Mouse (Mus musculus) right cerebral cortex, postnatal 36 days (tissue): ENCODE measurements at regions not wholly inside any gene's neighbourhood (a gene's known extent, or its start where the extent isn't known, plus 50 kb on each side); places are given as distances from the start of the nearest gene placed in this dataset.

ENCODE experiments used
- DNase-seq, 2 experiments: peaks; one replicate each; pipeline ENCODE4 v3.0.0; 2022; ENCODE audit warnings: low spot score in 2 of 2, mixed read lengths in 1 of 2

DNA sequence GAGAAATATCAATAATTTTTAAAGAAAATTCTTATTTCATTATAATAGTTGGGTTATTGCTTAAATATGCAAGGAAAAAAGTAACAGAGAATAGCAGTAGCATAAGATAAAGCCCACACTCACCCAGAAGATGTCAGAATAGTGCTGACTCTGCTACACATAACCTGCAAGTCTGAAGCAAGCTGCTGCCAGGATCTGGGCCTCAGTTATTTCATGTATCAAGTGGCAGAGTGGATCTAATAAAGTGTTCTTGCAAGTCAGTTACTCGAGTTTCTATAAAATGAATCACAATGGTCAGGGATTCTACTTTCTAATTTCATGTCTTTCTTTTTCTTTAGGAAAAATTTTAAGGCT is 466.2 kb downstream of the Klhl13 start:
- no peak for DNase-seq

DNA sequence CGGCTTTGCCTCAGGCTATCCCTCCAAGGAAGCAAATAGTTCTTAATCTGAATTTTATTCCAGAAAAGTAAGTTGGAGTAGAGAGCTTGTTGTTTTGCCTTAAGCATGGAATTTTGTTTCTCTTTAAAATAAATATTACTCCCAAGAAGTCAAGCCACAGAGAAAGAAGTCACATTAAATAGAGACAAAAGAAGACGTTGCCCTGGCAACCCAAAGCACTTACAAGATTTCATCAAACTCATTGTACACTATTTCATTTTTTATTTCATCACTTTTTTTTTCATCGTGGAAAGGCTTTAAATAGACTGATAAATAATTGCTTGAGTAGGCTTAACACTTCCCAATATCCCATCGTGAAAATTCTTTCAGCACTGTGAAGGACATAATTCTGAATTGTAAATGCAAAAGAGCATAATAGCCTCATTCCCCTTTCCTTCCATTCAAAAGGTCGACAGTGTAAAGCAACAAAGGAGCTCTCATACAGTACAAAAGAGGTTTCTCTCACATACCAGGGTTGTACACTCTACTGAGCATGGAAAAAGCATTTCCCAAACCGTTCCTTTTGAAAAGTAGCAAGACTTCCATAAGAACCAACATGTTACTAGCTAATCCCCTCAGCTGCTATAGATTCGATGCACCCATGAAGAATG is 466.7 kb downstream of the Klhl13 start:
- DNase-seq = no peak

DNA sequence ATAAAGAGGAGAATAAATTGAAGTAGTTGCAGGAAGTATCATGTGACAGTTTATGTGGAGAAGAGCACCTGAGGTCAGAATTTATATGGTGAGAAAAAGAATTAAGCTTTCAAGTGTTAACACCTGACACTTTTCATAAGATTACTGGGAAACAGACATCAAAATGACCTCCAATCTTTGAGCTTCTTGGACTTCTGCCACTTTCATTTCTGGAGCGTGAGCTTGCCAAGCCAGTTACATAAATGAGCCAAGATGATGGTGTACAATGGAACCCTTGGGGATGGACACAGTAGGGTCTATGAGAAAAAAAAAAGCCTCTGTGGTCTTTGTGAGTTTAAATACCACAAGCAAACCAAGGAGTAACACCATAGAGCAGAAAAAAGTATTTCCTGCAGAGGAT is 495.1 kb downstream of the Klhl13 start:
- DNase-seq = no peak

- DNase-seq = no peak
These were observed 515.1 kb downstream of the Klhl13 start for GRCm38 (mm10) chrX:22849522-22850495.

DNA sequence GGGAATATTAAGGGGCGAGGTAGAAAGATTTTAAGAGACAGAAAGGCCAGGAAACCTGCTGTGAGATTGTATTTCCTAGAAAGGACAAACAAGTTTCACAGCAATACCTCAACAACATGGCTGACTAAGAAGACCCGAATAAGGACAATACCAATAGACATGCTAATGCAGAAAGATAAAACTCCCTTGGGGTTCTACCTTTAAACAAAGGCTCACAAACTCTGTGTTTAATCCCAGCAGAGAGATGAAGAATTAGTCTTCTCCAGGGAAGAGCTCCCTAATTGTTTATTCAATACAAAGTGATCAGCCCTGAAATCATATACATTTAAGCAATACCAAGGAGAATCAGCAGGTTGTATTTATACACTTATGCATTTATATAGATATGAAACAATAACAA is 516.1 kb downstream of the Klhl13 start:
- no peak for DNase-seq

GRCm38 (mm10) chrX:22833226-22833625 is 531.7 kb downstream of the Klhl13 start:
- no peak for DNase-seq

DNA sequence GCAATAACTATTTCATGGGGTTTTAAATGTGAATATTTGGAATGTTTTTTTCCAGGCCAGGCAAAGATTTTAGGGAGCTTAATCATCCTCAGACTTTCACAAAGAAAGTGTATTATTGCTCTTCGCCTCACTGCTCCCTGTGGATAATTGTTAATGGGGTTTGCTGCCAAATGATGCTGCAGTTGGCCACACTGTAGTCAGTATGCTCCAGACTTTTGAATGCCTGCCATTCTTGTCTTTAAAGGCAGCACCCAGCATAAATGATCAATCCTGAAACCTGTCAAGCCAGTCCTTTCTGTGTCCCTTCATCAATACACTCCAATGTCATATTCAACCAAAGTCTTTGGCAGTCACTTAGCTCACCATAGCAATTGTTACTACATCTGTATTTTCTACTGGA is 559.7 kb downstream of the Klhl13 start:
- no peak for DNase-seq

DNA sequence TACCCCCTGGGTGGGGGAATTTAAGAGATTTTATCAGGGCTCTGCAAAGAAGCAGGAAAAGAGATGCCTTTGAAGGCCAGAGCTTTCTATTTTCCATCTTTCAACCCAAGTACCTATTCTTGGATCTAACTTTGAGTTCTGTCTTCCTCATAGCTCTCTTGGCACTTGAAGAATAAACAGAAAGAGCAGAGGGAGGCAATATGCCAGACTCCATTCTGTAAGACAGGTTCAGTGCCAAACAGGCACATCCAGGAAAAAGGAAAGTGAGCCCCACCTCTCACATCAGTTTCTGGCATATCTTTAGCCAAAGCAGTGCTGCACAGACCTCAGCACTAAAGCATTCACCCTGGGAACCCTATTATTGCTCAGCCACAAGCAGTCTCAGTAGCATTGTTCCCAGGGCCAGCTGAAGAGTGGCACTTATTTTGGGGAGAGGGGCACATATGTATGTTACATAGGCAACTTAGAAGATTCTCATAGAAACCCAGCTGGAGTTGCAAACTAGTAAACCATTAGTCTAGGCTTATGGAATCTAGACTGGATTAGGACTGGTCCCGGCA is 594.8 kb downstream of the Klhl13 start:
- DNase-seq = no peak

GRCm38 (mm10) chrX:22739235-22739634 is 625.6 kb downstream of the Klhl13 start:
- no peak for DNase-seq

GRCm38 (mm10) chrX:22698179-22698578 is 666.7 kb downstream of the Klhl13 start:
- DNase-seq = peak in 1 of 2 experiments; percentile 0

DNA sequence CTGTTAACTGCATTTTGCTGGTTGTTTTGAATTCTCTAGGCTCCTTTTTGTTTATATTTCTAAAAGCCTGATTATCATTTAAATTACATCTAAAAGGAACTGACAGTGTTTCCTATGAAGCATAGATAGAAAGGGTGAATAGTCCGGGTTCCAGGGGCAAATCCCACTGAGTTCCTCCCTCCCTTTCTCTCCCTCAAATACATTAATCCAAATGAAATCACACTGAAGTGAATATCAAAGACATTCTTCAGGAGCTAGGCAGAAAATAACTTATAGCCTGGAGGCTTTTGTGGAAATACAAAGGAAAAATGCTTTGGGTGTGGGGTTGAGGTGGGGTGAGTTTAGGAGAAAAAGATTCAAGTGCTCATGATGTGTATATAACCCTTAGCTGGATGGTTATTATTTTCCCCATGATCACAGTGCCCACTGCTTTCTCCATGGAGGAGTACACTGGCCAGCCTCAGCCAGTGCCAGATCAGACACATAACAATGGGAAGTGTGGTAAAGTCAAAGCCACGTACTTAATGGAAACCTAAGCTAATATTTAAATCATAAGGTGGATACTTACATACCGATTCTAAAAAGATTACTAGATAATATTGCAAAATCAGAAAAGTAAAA is 707.0 kb downstream of the Klhl13 start:
- DNase-seq = no peak
